Mouse (Mus musculus) gastrocnemius, postnatal 4 days (tissue): ENCODE measurements around the gene Abi1. TPM values are rescaled to one million over a fixed set of nuclear protein-coding genes. Genes with fewer than 3 reads are reported as not detected.
"Not testable (repeated sequence)": the region's sequence is repeated elsewhere in the genome, so short reads cannot be mapped to it uniquely, and the experiment has no call there.

Source experiments
- DNase-seq, 2 experiments: peaks; one replicate each; pipeline ENCODE4 v3.0.0; 2021 to 2022; ENCODE audit warnings: low spot score in 2 of 2, mixed read lengths in 2 of 2
- total RNA-seq, 2 experiments: library from RNA; stranded (reverse); gene quantifications; 2 replicates each; pipeline ENCODE4 v1.2.3; 2021

The Abi1 gene
- total RNA-seq, 2 experiments from 2014 or later, result 46.1 to 47.3 TPM

GRCm38 (mm10) chr2:23034692-23035435, 5.2 kb downstream of the Abi1 start:
- DNase-seq, result no peak

- DNase-seq, result no peak
Observed at GRCm38 (mm10) chr2:23030631-23031030, 9.4 kb downstream of the Abi1 start.

GRCm38 (mm10) chr2:23028826-23029225, 11.2 kb downstream of the Abi1 start:
- no peak for DNase-seq

- DNase-seq, result no peak
Observed at GRCm38 (mm10) chr2:23026379-23026778, 13.7 kb downstream of the Abi1 start.

GRCm38 (mm10) chr2:23023714-23024282, 16.2 kb downstream of the Abi1 start:
- no peak for DNase-seq

- DNase-seq, result no peak
Observed at GRCm38 (mm10) chr2:23023023-23023422, 17.0 kb downstream of the Abi1 start.

GRCm38 (mm10) chr2:23021721-23022120, 18.3 kb downstream of the Abi1 start:
- no peak for DNase-seq

GRCm38 (mm10) chr2:23021320-23021719, 18.7 kb downstream of the Abi1 start:
- no peak for DNase-seq

- DNase-seq, result no peak
Observed at GRCm38 (mm10) chr2:23019170-23019569, 20.9 kb downstream of the Abi1 start.

GRCm38 (mm10) chr2:23016121-23016520, 23.9 kb downstream of the Abi1 start:
- no peak for DNase-seq

- DNase-seq, result no peak
Observed at GRCm38 (mm10) chr2:23015335-23015734, 24.7 kb downstream of the Abi1 start.

GRCm38 (mm10) chr2:23014935-23015334, 25.1 kb downstream of the Abi1 start:
- DNase-seq, result not testable (repeated sequence)

- DNase-seq, result no peak
Observed at GRCm38 (mm10) chr2:23008256-23008655, 31.8 kb downstream of the Abi1 start.

- DNase-seq, result no peak
Observed at GRCm38 (mm10) chr2:23007577-23007976, 32.5 kb downstream of the Abi1 start.

GRCm38 (mm10) chr2:23007149-23007548, 32.9 kb downstream of the Abi1 start:
- DNase-seq, result no peak

GRCm38 (mm10) chr2:23006219-23006618, 33.8 kb downstream of the Abi1 start:
- DNase-seq, result no peak

- no peak for DNase-seq
Observed at GRCm38 (mm10) chr2:23002637-23003036, 37.4 kb downstream of the Abi1 start.

GRCm38 (mm10) chr2:22999620-23000019, 40.4 kb downstream of the Abi1 start:
- no peak for DNase-seq

GRCm38 (mm10) chr2:22998804-22999203, 41.2 kb downstream of the Abi1 start:
- no peak for DNase-seq

GRCm38 (mm10) chr2:22998015-22998414, 42.0 kb downstream of the Abi1 start:
- DNase-seq, result no peak

- DNase-seq, result no peak
Observed at GRCm38 (mm10) chr2:22996071-22996470, 44.0 kb downstream of the Abi1 start.

GRCm38 (mm10) chr2:22985973-22986657, 53.9 kb downstream of the Abi1 start:
- no peak for DNase-seq
